Mouse (Mus musculus) ES-E14 (cell line): ENCODE data around the gene Tmod3. TPM values are rescaled to one million over a fixed set of nuclear protein-coding genes. Genes with fewer than 3 reads are reported as not detected.

Experiments used
- DNase-seq: peaks from one replicate; pipeline ENCODE4 v3.0.0-alpha.2; 2013; ENCODE audit warnings: low read depth, low spot score
- H3K27ac ChIP-seq: 2 replicates; pipeline ENCODE4 v1.5.1; 2012; ENCODE audit warnings: low read depth, mild to moderate bottlenecking, low read length, moderate library complexity, mixed read lengths; ENCODE audit not compliant: poor library complexity, insufficient read depth, severe bottlenecking
- H3K36me3 ChIP-seq: 2 replicates; pipeline ENCODE4 v1.6.1; 2012; ENCODE audit warnings: mild to moderate bottlenecking, low read length, moderate library complexity, mixed read lengths; ENCODE audit not compliant: control insufficient read depth, poor library complexity, insufficient read depth, severe bottlenecking
- H3K4me1 ChIP-seq, 2 experiments: fragments of 150-350 bp in 1 of 2; sonication (generic) in 1 of 2; 2 replicates each; pipeline ENCODE4 v1.6.1; 2012; ENCODE audit warnings: low read length in 2 of 2, mild to moderate bottlenecking in 1 of 2, mixed read lengths in 1 of 2; ENCODE audit not compliant: control insufficient read depth in 2 of 2, insufficient read depth in 2 of 2, poor library complexity in 1 of 2
- H3K4me3 ChIP-seq, 2 experiments: fragments of 150-350 bp in 1 of 2; sonication (generic) in 1 of 2; 2 replicates each; pipeline ENCODE4 v1.5.1; 2012; ENCODE audit warnings: low read length in 2 of 2, low read depth in 1 of 2, mild to moderate bottlenecking in 1 of 2, mixed read lengths in 1 of 2; ENCODE audit not compliant: insufficient read depth in 1 of 2, poor library complexity in 1 of 2, severe bottlenecking in 1 of 2
- H3K9ac ChIP-seq: 2 replicates; pipeline ENCODE4 v1.6.1; 2012; ENCODE audit warnings: low read depth, mild to moderate bottlenecking, low read length, mixed read lengths; ENCODE audit not compliant: poor library complexity, insufficient read depth, severe bottlenecking
- H3K9me3 ChIP-seq: fragments of 150-350 bp; sonication (generic); 2 replicates; pipeline ENCODE4 v1.6.1; 2012; ENCODE audit warnings: low read depth, mild to moderate bottlenecking, low read length; ENCODE audit not compliant: control insufficient read depth, insufficient read depth
- CHD2 ChIP-seq: IDR thresholded peaks from 2 replicates; pipeline ENCODE4 v1.6.1; 2014; ENCODE audit warnings: mild to moderate bottlenecking, low read depth, low read length, inconsistent platforms
- HCFC1 ChIP-seq: IDR thresholded peaks from 2 replicates; pipeline ENCODE4 v1.6.1; 2012; ENCODE audit warnings: low read length, inconsistent platforms, borderline replicate concordance; ENCODE audit not compliant: insufficient read depth
- MAFK ChIP-seq: IDR thresholded peaks from 2 replicates; pipeline ENCODE4 v1.6.1; 2014; ENCODE audit warnings: mild to moderate bottlenecking, low read depth, low read length, inconsistent platforms; ENCODE audit not compliant: insufficient read depth
- ZC3H11A ChIP-seq: IDR thresholded peaks from 2 replicates; pipeline ENCODE4 v1.6.1; 2012; ENCODE audit warnings: low read depth, mild to moderate bottlenecking, inconsistent platforms, low read length, borderline replicate concordance
- ZNF384 ChIP-seq: IDR thresholded peaks from 2 replicates; pipeline ENCODE4 v1.6.1; 2012; ENCODE audit warnings: low read depth, low read length, inconsistent platforms
- in situ Hi-C, 2 experiments: fragments of 600-800 bp; cut with MboI; formaldehyde crosslinking; loops; one replicate each; pipeline ENCODE4 v1.15.1; 2025; ENCODE audit warnings: low sequenced_read_pairs in 2 of 2, inconsistent platforms in 1 of 2; ENCODE audit not compliant: unreplicated experiment in 2 of 2
- total RNA-seq: library from RNA; depleted of rRNA; stranded (reverse); fragments of 300-350 nt; gene quantifications from 2 replicates; pipeline ENCODE4 v1.2.3, GENCODE M21; 2012; rRNA removed

The Tmod3 gene
- total RNA-seq, 1 experiment = 36.4 TPM

DNA sequence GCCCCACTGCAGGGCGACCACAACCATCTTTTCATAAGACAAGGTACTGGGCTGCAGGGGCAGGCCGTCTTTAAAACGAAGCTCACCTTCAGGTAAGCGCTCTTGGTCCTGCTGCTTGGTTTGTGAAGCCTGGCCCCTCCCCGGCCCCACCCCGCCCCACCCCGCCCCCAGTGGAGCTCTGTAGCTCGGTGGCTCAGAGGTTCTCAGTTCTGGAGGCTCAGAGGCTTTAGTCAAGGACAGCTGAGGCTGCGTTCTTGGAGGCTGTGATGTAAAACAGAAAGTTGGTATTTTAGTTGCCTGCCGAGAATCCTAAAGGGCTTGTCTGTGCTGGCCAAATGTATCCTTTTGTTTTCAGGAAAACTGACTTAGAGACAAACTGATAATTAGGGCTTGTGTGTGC lies 103.8 kb downstream of the Tmod3 start:
- H3K36me3 ChIP-seq = peaks cover 55% of the 10 kb centered on the region
- peaks cover 0 to 7% of the 10 kb centered on the region in 2 experiments; a peak in 2 of 4 replicates for H3K4me1 ChIP-seq
- no peak for TF ChIP-seq MAFK
- TF ChIP-seq CHD2 = no peak
- no peak for TF ChIP-seq ZC3H11A
- no peak for TF ChIP-seq HCFC1
- TF ChIP-seq ZNF384 = no peak
- DNase-seq = no peak
- no peaks in the 10 kb centered on the region for H3K9me3 ChIP-seq
- H3K27ac ChIP-seq = no peak overlapping the region; the same call in 1 of the 2 replicates
- in situ Hi-C loops = no loop called here
- no peak overlapping the region for H3K9ac ChIP-seq
- H3K4me3 ChIP-seq = no peak overlapping the region

DNA sequence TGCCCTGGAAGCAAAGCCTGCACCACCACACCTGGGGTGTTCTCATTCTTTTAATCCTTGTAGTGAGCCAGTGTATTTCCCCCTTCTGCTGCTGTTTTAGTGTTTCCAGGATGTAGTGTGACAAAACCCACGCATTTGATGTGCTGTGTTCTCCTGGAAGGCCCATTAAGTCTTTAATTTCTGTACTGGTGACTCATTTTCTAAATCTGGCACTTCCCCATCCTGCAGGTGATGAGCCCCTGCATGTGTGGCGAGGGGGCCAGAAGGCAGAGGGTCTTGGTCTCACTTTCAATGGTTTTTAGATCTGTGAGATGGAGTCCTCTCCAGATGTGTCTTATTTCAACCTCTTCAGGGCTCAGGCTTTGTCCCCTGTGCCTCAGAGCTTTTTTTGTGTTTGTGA lies 105.5 kb downstream of the Tmod3 start:
- in situ Hi-C loops = no loop called here
- DNase-seq = no peak
- peaks cover 55% of the 10 kb centered on the region for H3K36me3 ChIP-seq

DNA sequence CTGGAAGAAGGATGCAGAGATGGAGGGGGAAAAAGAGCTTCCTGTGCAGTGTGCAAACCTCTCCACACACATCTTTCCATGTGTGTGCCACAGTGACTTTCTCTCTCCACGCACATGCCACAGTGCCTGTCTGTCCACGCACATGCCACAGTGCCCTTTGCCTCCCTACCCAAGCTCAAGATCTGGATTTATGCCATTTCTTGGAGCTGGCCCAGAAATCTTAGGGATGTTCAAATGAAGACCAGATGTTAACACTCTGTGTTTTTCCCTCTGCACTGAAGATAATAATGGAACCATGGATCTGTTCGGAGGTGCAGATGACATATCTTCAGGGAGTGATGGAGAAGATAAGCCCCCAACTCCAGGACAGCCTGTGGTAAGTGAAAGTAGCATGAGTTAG lies 111.4 kb downstream of the Tmod3 start:
- TF ChIP-seq CHD2 = no peak
- TF ChIP-seq HCFC1 = no peak
- TF ChIP-seq MAFK = no peak
- TF ChIP-seq ZC3H11A = no peak
- no peak for TF ChIP-seq ZNF384
- DNase-seq = no peak
- Histone ChIP-seq H3K27ac (no peak overlapping the region), H3K9ac (no peak overlapping the region), H3K4me1 (no peaks in the 10 kb centered on the region; a peak in 1 of 4 replicates), H3K9me3 (no peaks in the 10 kb centered on the region), H3K36me3 (peaks cover 41% of the 10 kb centered on the region), H3K4me3 (no peak overlapping the region)
- in situ Hi-C loops = no loop called here

More for the DNA sequence above, 105.5 kb downstream of the Tmod3 start:
- Histone ChIP-seq H3K9me3 (no peaks in the 10 kb centered on the region), H3K4me1 (peaks cover 0 to 7% of the 10 kb centered on the region in 2 experiments; a peak in 2 of 4 replicates), H3K4me3 (no peak overlapping the region), H3K9ac (no peak overlapping the region), H3K27ac (no peak overlapping the region)
- TF ChIP-seq ZC3H11A (no peak), MAFK (no peak), ZNF384 (no peak), CHD2 (no peak), HCFC1 (no peak)

Other genes starting within 250 kb of the Tmod3 start
- gene Bcl2l10, start 211.9 kb downstream of the Tmod3 start, total RNA-seq = 0.71 and 1.1 TPM in 2 replicates
- gene Mapk6, start 149.7 kb downstream of the Tmod3 start, total RNA-seq = 81.8 and 85.9 TPM in 2 replicates
- 54.7 and 66.2 TPM in 2 replicates for gene Leo1, start 118.1 kb downstream of the Tmod3 start, total RNA-seq
- 6.1 and 6.3 TPM in 2 replicates for gene Tmod2, start 51.7 kb upstream of the Tmod3 start, total RNA-seq
- 4.2 and 6.3 TPM in 2 replicates for gene Lysmd2, start 66.1 kb upstream of the Tmod3 start, total RNA-seq
- gene Scg3, start 124.4 kb upstream of the Tmod3 start, total RNA-seq = 0.48 and 0.76 TPM in 2 replicates
- 0.13 TPM in 1 of 2 replicates, not detected in the other for gene Bmp5, start 215.7 kb upstream of the Tmod3 start, total RNA-seq